Mouse (Mus musculus) brain, embryonic 18.5 days (tissue): ENCODE measurements around the gene 9230102O04Rik.

Source experiments
- DNase-seq: peaks from one replicate; pipeline ENCODE4 v3.0.0-alpha.2; 2012; ENCODE audit warnings: low read depth, low spot score

9230102O04Rik gene

GRCm38 (mm10) chr2:9885217-9885770 lies 4.0 kb downstream of the 9230102O04Rik start:
- no peak for DNase-seq

GRCm38 (mm10) chr2:9884533-9885216 lies 4.7 kb downstream of the 9230102O04Rik start:
- no peak for DNase-seq

GRCm38 (mm10) chr2:9883803-9884532 lies 5.4 kb downstream of the 9230102O04Rik start:
- no peak for DNase-seq

- DNase-seq = no peak
These were observed 6.2 kb downstream of the 9230102O04Rik start for GRCm38 (mm10) chr2:9882926-9883802.

GRCm38 (mm10) chr2:9882371-9882925 lies 6.9 kb downstream of the 9230102O04Rik start:
- DNase-seq = no peak

GRCm38 (mm10) chr2:9881611-9882023 lies 7.7 kb downstream of the 9230102O04Rik start:
- DNase-seq = no peak

GRCm38 (mm10) chr2:9881051-9881591 lies 8.2 kb downstream of the 9230102O04Rik start, which contains the start of gene 4930412O13Rik:
4930412O13Rik (plus strand) TSS chr2:9881252.
- DNase-seq = no peak

GRCm38 (mm10) chr2:9880271-9880670 lies 9.1 kb downstream of the 9230102O04Rik start:
- DNase-seq = no peak

GRCm38 (mm10) chr2:9879493-9879892 lies 9.8 kb downstream of the 9230102O04Rik start:
- no peak for DNase-seq

- no peak for DNase-seq
These were observed 10.2 kb downstream of the 9230102O04Rik start for GRCm38 (mm10) chr2:9879092-9879491.

- DNase-seq = no peak
These were observed 10.7 kb downstream of the 9230102O04Rik start for GRCm38 (mm10) chr2:9878564-9879081.

- DNase-seq = no peak
These were observed 11.3 kb downstream of the 9230102O04Rik start for GRCm38 (mm10) chr2:9877966-9878563.

GRCm38 (mm10) chr2:9877326-9877690 lies 12.0 kb downstream of the 9230102O04Rik start:
- DNase-seq = no peak

GRCm38 (mm10) chr2:9876621-9877325 lies 12.6 kb downstream of the 9230102O04Rik start:
- no peak for DNase-seq

GRCm38 (mm10) chr2:9875676-9876357 lies 13.5 kb downstream of the 9230102O04Rik start:
- no peak for DNase-seq

GRCm38 (mm10) chr2:9875220-9875619 lies 14.1 kb downstream of the 9230102O04Rik start:
- no peak for DNase-seq

GRCm38 (mm10) chr2:9874467-9875219 lies 14.7 kb downstream of the 9230102O04Rik start:
- no peak for DNase-seq

- no peak for DNase-seq
These were observed 15.6 kb downstream of the 9230102O04Rik start for GRCm38 (mm10) chr2:9873757-9874156.
